Mouse (Mus musculus) midbrain, embryonic 12.5 days (tissue): ENCODE data around the gene Ep300. TPM values are rescaled to one million over a fixed set of nuclear protein-coding genes. Genes with fewer than 3 reads are reported as not detected.
"Not testable (repeated sequence)": the region's sequence is repeated elsewhere in the genome, so short reads cannot be mapped to it uniquely, and the experiment has no call there.

Experiments
- ATAC-seq: fragments of 200-750 bp; cut with Nextera tagmentation; 2 replicates; pipeline ENCODE4 v1.8.0; 2017; ENCODE audit warnings: low read depth, moderate TSS enrichment, moderate library complexity; ENCODE audit not compliant: low FRiP score
- H3K27ac ChIP-seq: fragments of 300-500 bp; sonication (generic); replicated peaks from 2 replicates; pipeline ENCODE4 v1.5.1; 2016; ENCODE audit warnings: mild to moderate bottlenecking
- H3K27me3 ChIP-seq: fragments of 300-500 bp; sonication (generic); 2 replicates; pipeline ENCODE4 v1.6.1; 2016; ENCODE audit warnings: mild to moderate bottlenecking
- H3K36me3 ChIP-seq: fragments of 300-500 bp; sonication (generic); 2 replicates; pipeline ENCODE4 v1.6.1; 2016
- H3K4me1 ChIP-seq: fragments of 300-500 bp; sonication (generic); 2 replicates; pipeline ENCODE4 v1.6.1; 2016
- H3K4me2 ChIP-seq: fragments of 300-500 bp; sonication (generic); replicated peaks from 2 replicates; pipeline ENCODE4 v1.6.1; 2016; ENCODE audit warnings: mild to moderate bottlenecking, moderate library complexity
- H3K4me3 ChIP-seq: fragments of 300-500 bp; sonication (generic); 2 replicates; pipeline ENCODE4 v1.5.1; 2016; ENCODE audit warnings: mild to moderate bottlenecking
- H3K9ac ChIP-seq: fragments of 300-500 bp; sonication (generic); replicated peaks from 2 replicates; pipeline ENCODE4 v1.6.1; 2016; ENCODE audit warnings: mild to moderate bottlenecking, moderate library complexity
- H3K9me3 ChIP-seq: fragments of 300-500 bp; sonication (generic); 2 replicates; pipeline ENCODE4 v1.6.1; 2016; ENCODE audit warnings: mild to moderate bottlenecking
- WGBS: fragments of 180-500 bp; shearing (Covaris S2); methylation state at CpG from one replicate; pipeline ENCODE4 v1.1.7; 2016; 5-methylcytosine and 5-hydroxymethylcytosine counted together
- polyA plus RNA-seq: library from polyadenylated mRNA; unstranded; fragments of >200 nt; fragmentation: Nextera tagmentation; extraction: Ambion mirVana; gene quantifications from 2 replicates; pipeline ENCODE4 v1.2.1, GENCODE M21; 2016

Gene Ep300
- polyA plus RNA-seq, 1 experiment from 2014 or later, result 27.2 TPM

DNA sequence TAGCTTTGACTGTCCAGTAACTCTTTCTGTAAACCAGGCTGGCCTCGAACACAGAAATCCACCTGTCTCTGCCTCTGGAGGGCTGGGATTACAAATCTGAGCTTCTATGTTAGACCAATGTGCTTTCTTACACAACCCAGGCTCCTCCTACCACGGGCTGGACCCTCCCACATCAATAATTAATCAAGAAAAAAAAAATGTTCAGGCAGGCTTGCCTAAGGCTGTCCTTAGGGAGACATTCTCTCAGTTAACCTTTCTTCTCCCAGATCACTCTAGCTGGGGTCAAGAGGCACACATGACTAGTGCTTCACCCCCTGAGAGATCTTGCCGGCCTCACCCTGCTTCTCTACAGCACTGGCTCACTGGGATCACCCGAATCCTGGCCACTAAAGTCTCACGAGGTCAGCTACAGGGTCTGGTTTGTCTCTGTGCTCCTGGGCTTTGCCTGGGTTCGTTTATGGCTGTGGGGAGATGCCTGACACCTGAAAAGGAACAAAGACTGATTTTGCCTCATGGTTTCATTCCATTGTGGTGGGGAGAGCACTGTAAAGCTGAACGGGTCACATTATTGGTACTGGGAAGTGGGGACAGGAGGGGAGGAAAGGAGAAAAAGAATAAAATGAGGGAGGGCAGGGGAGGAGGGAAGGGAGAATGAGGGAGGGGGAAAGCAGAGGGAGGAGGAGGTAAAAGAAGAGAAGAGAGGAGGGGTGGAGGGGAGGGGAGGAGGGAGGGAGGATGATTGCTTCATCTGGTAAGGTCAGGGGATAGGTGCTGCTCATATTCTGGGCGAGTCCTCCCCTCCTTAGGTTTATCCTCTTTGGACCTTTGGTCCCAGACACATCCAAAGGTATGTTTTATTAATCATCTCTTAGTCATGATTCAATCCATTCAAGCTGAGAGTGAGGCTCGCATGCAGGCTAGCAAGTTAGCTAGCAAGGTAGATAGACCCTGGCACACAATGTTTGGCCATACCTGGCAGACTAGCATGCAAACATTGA, 22.4 kb upstream of the Ep300 start:
- H3K9ac ChIP-seq, result 0 out of 2 replicates have a peak overlapping the region, but pooled peaks have one; percentile 20
- H3K4me2 ChIP-seq, result no peak overlapping the region
- no peak for ATAC-seq
- H3K4me1 ChIP-seq, result no peaks in the 10 kb centered on the region
- H3K27me3 ChIP-seq, result no peaks in the 10 kb centered on the region
- peak overlapping the region; percentile 56; the same call in 1 of the 2 replicates for H3K27ac ChIP-seq
- H3K4me3 ChIP-seq, result no peak overlapping the region
- H3K9me3 ChIP-seq, result no peaks in the 10 kb centered on the region
- WGBS, result 52% methylated on average over 9 of the region's 9 CpGs
- no peaks in the 10 kb centered on the region for H3K36me3 ChIP-seq

DNA sequence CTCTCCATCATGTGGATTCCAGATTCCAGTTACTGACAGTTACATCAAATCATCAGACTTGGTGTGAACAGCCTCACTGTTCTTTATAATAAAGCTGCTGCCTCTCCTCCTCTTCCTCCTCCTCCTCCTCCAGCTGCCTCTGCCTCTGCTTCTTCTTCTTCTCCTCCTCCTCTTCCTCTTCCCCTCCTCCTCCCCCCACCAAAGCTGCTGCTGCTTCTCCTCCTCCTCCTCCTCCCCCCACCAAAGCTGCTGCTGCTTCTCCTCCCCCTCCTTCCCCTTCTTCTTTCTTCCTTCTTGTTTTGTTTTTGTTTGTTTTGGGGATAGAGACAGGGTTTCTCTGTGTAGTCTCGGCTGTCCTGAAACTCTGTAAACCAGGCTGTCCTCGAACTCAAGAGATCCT, 17.1 kb upstream of the Ep300 start:
- 28% methylated on average over 2 of the region's 2 CpGs for WGBS
- H3K9ac ChIP-seq, result no peak overlapping the region
- ATAC-seq, result no peak

DNA sequence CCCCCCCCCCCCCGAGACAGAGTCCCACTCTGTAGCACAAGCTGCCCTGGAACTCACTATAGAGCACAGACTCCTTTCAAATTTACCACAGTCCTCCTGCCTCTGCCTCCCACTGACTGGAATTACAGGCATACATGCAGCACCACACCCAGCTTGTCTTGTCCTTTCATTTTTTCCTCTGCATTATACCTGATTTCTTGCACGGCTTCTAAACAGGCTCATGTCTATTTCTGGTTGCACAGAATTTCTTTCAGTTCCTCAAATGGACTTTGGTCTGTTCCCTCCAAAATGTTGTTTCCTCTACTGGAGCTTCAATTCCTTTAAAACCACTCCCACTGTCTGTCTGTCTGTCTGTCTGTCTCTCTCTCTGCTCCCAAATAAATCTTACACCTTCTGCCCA, 16.6 kb upstream of the Ep300 start:
- no peak overlapping the region for H3K27ac ChIP-seq
- H3K27me3 ChIP-seq, result no peaks in the 10 kb centered on the region
- H3K9ac ChIP-seq, result no peak overlapping the region
- 41% methylated on average over 2 of the region's 2 CpGs for WGBS
- H3K4me1 ChIP-seq, result no peaks in the 10 kb centered on the region
- no peak overlapping the region for H3K4me2 ChIP-seq
- ATAC-seq, result no peak
- H3K4me3 ChIP-seq, result no peak overlapping the region
- no peaks in the 10 kb centered on the region for H3K9me3 ChIP-seq
- no peaks in the 10 kb centered on the region for H3K36me3 ChIP-seq

More for the DNA sequence above, 17.1 kb upstream of the Ep300 start:
- Histone ChIP-seq H3K27ac (no peak overlapping the region), H3K4me1 (no peaks in the 10 kb centered on the region), H3K9me3 (no peaks in the 10 kb centered on the region), H3K27me3 (no peaks in the 10 kb centered on the region), H3K36me3 (no peaks in the 10 kb centered on the region), H3K4me2 (no peak overlapping the region), H3K4me3 (no peak overlapping the region)

DNA sequence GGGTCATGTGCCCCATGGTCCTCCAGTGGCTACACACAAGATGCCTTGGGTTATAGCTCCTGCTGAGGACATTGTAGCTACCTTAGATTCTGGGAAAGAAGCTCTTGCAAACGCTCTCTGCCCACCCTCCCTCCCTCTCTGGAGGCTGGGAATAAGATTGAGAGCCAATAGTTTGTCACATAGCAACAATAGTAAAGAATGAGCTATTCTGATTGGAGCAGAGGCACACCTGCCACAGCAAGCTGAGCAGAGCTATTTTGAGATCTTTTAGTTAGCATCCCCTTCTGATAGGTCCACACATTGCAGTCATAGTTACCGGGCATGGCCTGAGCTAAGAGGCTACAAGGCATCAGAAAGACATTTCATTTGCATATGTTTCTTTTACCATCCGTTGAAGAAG, 8.2 kb upstream of the Ep300 start:
- no peaks in the 10 kb centered on the region for H3K4me1 ChIP-seq
- no peak overlapping the region for H3K27ac ChIP-seq
- no peak overlapping the region for H3K9ac ChIP-seq
- H3K27me3 ChIP-seq, result no peaks in the 10 kb centered on the region
- H3K4me2 ChIP-seq, result no peak overlapping the region
- 17% methylated on average over 3 of the region's 3 CpGs for WGBS
- no peak overlapping the region for H3K4me3 ChIP-seq
- H3K9me3 ChIP-seq, result no peaks in the 10 kb centered on the region
- H3K36me3 ChIP-seq, result no peaks in the 10 kb centered on the region
- no peak for ATAC-seq

DNA sequence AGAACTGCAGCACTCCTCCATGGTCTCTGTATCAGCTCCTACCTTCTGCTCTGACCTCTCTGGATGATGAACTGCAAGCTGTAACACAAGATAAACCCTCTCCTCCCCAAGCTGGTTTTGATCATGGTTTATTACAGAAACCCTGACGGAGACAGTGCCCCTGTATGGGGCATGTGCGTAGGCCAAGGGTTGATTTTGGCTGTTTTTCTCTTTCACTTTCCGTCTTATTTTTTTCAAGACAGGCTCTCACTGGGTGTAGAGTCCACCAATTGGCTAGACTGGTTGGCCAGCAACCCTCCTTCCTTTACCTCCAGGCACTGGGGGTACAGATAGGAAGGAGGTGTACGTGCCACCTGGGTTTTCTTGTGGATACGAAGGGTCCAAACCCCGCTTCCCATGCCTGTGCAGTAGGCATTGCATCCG, 7.4 kb upstream of the Ep300 start:
- Histone ChIP-seq H3K4me3 (no peak overlapping the region), H3K27me3 (no peaks in the 10 kb centered on the region), H3K9me3 (no peaks in the 10 kb centered on the region), H3K9ac (no peak overlapping the region), H3K4me1 (no peaks in the 10 kb centered on the region), H3K4me2 (no peak overlapping the region), H3K27ac (no peak overlapping the region), H3K36me3 (no peaks in the 10 kb centered on the region)
- WGBS, result 89% methylated on average over 7 of the region's 7 CpGs
- no peak for ATAC-seq

DNA sequence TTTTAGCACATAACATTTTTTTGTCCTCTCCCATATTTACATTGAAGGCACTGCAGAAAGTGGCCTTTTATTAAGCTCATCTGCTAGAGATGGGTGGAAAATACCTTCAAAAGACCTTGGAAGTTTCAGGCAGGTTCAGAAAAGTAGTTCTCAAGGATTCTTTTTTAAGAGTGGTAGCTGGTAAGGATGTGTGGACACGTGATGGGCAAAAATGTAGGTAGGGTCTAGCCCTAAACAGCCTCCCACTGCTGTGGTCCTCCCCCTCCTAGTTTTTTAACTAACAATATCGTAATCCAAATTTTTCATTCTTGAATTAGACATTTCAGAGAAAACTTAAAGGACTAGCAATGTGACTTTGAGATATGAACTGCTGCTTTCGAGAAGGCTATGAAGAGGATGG, 685 bp upstream of the Ep300 start:
- H3K4me3 ChIP-seq, result peak overlapping the region; percentile 99
- H3K9ac ChIP-seq, result peak overlapping the region; percentile 50
- H3K4me2 ChIP-seq, result peak overlapping the region; percentile 82
- peaks cover 21% of the 10 kb centered on the region for H3K4me1 ChIP-seq
- no peaks in the 10 kb centered on the region for H3K27me3 ChIP-seq
- no peaks in the 10 kb centered on the region for H3K9me3 ChIP-seq
- 20% methylated on average over 3 of the region's 3 CpGs for WGBS
- H3K36me3 ChIP-seq, result peaks cover under 1% of the 10 kb centered on the region; the same call in 1 of the 2 replicates
- peak overlapping the region; percentile 100 for H3K27ac ChIP-seq
- ATAC-seq, result no peak; the same call in 1 of the 2 replicates

DNA sequence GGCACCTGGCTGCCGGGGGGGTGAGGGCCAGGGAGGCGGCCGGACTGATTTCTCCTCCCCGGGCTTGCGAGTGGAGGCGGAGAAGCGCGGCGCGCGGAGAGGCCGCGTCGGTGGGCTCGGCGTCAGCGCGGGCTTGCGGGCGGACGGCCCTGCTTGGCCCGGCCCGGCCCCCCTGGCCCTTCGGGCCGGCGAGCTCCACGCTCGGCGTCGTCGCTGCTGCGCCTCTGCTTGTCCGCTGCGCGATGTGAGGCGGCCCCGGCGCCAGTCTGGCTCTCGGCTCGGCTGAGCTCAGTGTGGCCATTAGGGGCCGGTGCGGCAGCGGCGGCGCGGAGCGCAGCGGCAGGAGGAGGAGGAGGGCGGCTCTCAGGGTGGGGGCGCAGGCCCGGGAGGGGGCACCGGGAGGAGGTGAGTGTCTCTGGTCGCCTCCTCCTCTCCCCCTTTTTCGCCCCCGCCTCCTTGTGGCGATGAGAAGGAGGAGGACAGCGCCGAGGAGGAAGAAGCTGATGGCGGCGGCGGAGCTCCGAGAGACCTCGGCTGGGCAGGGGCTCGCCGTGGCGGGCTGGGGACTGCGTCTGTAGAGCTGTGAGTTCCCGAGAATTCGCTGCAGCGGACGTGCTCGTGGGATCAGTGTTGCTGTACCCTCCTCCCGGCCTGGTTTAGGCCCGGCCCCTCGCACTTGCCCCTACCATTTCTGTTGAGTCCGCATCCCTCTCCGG, 753 bp downstream of the Ep300 start:
- H3K27me3 ChIP-seq, result no peaks in the 10 kb centered on the region
- peak overlapping the region; percentile 82 for H3K4me2 ChIP-seq
- H3K27ac ChIP-seq, result peak overlapping the region; percentile 100
- H3K4me1 ChIP-seq, result peaks cover 25% of the 10 kb centered on the region
- H3K36me3 ChIP-seq, result peaks cover 6% of the 10 kb centered on the region; the same call in 1 of the 2 replicates
- peak overlapping the region; percentile 100 for H3K9ac ChIP-seq
- peak overlapping the region; percentile 99 for H3K4me3 ChIP-seq
- ATAC-seq, result peak; percentile 59
- WGBS, result under 1% methylated on average over 55 of the region's 77 CpGs
- H3K9me3 ChIP-seq, result no peaks in the 10 kb centered on the region

DNA sequence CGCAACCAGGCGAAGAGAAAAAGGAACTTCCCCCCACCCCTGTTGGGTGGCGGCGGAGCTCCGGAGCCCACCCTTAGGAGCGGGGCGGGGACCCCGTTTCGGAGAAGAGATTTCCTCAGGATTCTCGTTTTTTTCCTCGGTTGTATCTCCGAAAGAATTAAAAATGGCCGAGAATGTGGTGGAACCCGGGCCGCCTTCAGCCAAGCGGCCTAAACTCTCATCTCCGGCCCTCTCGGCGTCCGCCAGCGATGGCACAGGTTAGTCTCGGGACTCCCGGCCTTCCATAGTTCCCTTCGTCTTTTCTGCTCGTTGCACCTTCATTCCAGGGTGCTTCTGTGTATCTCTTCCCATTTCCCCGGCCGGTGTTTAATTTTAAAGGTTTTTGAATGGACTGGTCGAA, 1.3 kb downstream of the Ep300 start:
- Histone ChIP-seq H3K36me3 (peaks cover 6% of the 10 kb centered on the region; the same call in 1 of the 2 replicates), H3K9me3 (no peaks in the 10 kb centered on the region), H3K4me1 (peaks cover 25% of the 10 kb centered on the region), H3K9ac (peak overlapping the region; percentile 100), H3K27ac (peak overlapping the region; percentile 100), H3K4me2 (peak overlapping the region; percentile 82), H3K4me3 (peak overlapping the region; percentile 99), H3K27me3 (no peaks in the 10 kb centered on the region)
- under 1% methylated on average over 28 of the region's 28 CpGs for WGBS
- no peak for ATAC-seq

DNA sequence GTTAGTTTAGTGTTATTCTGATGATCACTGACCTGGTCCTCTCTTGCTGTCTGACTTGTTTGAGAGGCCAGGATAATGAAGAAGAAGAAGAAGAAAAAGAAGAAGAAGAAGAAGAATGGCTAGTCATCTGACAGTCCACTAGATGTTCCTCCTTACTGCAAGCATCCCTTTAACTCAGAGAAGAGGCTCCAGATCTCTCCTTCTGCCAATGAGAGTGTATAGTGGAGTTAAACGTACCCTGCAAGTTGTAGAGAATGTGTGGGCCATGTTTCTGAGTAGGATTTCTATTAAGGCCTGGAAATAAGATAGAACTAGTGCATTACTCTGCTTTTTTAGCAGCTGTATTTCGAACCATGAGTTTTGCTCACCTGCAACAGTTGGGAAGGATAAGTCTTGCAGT, 2.5 kb downstream of the Ep300 start:
- Histone ChIP-seq H3K4me1 (peaks cover 25% of the 10 kb centered on the region), H3K9me3 (no peaks in the 10 kb centered on the region)

DNA sequence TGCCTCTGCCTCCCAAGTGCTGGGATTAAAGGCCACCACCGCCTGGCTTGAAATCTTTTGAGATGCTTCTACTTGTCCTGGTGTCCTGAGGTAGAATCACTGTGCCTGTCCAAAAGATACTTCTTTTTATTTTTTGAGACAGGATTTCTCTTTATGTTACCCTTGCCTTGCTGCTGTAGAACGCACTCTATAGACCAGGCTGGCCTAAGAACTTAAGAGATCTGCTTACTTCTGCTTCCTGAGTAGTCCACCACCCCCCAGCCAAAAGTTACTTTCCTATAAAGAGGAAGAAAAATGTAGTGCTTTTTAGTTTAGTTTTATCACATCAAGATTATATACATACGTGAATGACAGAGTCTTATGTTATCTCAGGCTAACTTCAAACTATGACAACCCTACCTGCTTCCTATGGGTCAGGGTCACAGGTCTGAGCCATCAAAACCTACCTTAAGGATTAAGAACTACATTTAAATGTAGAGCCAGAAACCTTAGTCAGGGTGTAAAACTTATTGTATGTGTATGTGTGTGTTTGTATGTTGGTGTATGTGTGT, 9.1 kb downstream of the Ep300 start:
- no peak overlapping the region for H3K27ac ChIP-seq
- ATAC-seq, result no peak
- 97% methylated on average over 3 of the region's 3 CpGs for WGBS

More for the DNA sequence above, 2.5 kb downstream of the Ep300 start:
- Histone ChIP-seq H3K4me3 (peak overlapping the region; percentile 99), H3K4me2 (peak overlapping the region; percentile 82), H3K36me3 (peaks cover 9% of the 10 kb centered on the region; the same call in 1 of the 2 replicates), H3K27me3 (no peaks in the 10 kb centered on the region), H3K27ac (no peak overlapping the region), H3K9ac (peak overlapping the region; percentile 100)
- ATAC-seq, result no peak
- 49% methylated on average over 2 of the region's 2 CpGs for WGBS

DNA sequence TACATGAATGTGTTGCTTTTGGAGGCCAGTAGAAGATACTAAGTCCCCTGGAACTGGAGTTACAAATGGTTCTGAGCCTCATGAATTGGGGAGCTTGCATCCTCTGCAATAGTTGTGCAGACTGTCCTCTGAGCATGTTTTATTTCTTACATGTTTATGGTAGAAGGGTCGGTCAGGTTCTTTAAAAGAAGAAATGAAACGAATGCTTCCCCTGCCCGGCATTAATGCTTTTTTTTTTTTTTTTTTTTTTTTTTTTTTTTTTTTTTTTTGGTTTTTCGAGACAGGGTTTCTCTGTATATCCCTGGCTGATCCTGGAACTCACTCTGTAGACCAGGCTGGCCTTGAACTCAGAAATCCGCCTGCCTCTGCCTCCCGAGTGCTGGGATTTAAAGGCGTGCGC, 13.6 kb downstream of the Ep300 start:
- H3K27ac ChIP-seq, H3K4me2 ChIP-seq, H3K27me3 ChIP-seq, H3K9me3 ChIP-seq, H3K4me1 ChIP-seq, H3K4me3 ChIP-seq, H3K9ac ChIP-seq, ATAC-seq: not testable (repeated sequence)
- WGBS, result 92% methylated on average over 8 of the region's 8 CpGs
- peaks cover 19% of the 10 kb centered on the region for H3K36me3 ChIP-seq

More for the DNA sequence above, 9.1 kb downstream of the Ep300 start:
- Histone ChIP-seq H3K36me3 (peaks cover 13% of the 10 kb centered on the region; the same call in 1 of the 2 replicates), H3K4me2 (no peak overlapping the region), H3K9ac (no peak overlapping the region), H3K9me3 (no peaks in the 10 kb centered on the region), H3K27me3 (no peaks in the 10 kb centered on the region), H3K4me1 (peaks cover 6% of the 10 kb centered on the region), H3K4me3 (no peak overlapping the region)
